Mouse (Mus musculus): ENCODE data around the gene Napsa.

DNA sequence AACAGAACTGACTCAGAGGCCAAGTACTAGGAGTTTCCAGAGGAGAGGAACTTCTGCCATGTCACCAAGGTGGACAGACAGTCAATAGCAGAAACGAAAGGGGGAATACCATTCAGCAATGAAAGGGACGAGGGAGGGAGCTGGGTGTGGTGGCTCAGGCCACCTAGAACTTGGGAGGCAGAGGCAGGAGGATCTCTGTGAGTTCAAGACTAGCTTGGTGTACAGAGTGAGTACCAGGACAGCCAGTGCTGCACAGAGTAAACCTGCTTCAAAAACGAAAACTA, 52.3 kb downstream of the Napsa start:
- no peak for TF ChIP-seq CTCF (IDR thresholded peaks at IDR 0.05; ENCODE audit: extremely low read depth, insufficient read depth, insufficient read length, insufficient replicate concordance)
- no peak for TF ChIP-seq POLR2A (IDR thresholded peaks at IDR 0.05; ENCODE audit: low read depth, low read length)
